Comparison of ENCODE assay signal across 12 mouse cellular contexts in genomic region chr17:12428369-12428768, GRCm38 (mm10). TPM values are rescaled to one million over a fixed set of nuclear protein-coding genes. Genes with fewer than 3 reads are reported as not detected.
DNase-seq lines count a peak whose midpoint lies in the region; ATAC-seq and TF ChIP-seq lines count a peak whose summit lies in the region.
"Had no signal": no experiment of that assay in that cellular context is flagged by ENCODE, and none has a peak within 500 bp of the region (broad histone marks: within the 10 kb centered on the region; RNA-seq: fewer than 3 reads in every experiment).

No protein-coding gene starts in this region.

- no peaks in the 10 kb centered on the region for H3K27me3 ChIP-seq in embryonic facial prominence, embryonic 11.5 days (ENCODE audit: control insufficient read depth, insufficient read depth, low read length)
- no peaks in the 10 kb centered on the region for H3K27me3 ChIP-seq in hindbrain, postnatal 0 days (ENCODE audit: insufficient read depth, low read length)
- no peaks in the 10 kb centered on the region for H3K27me3 ChIP-seq in neural tube, embryonic 11.5 days (ENCODE audit: control insufficient read depth, insufficient read depth, low read length)

- no peak overlapping the region for H3K4me3 ChIP-seq in embryonic facial prominence, embryonic 11.5 days (ENCODE audit: low read depth, low read length)
- H3K4me3 ChIP-seq in hindbrain, postnatal 0 days (ENCODE audit: low read length) = no peak overlapping the region
- H3K4me3 ChIP-seq in neural tube, embryonic 11.5 days (ENCODE audit: low read depth, low read length) = no peak overlapping the region
- H3K4me3 ChIP-seq: heart, adult 2 months had no signal

- DNase-seq in kidney, postnatal 10 days = peak; percentile 24
- DNase-seq in kidney, adult 8-10 months = no peak
- DNase-seq in embryonic facial prominence, embryonic 11.5 days (ENCODE audit: low spot score) = peak; percentile 41
- peak; percentile 20 for DNase-seq in hindbrain, postnatal 0 days (ENCODE audit: low spot score)
- DNase-seq in neural tube, embryonic 11.5 days (ENCODE audit: low spot score) = peak; percentile 58
- DNase-seq in thymus, postnatal 25 days = no peak
- no peak for DNase-seq in cerebellum, adult 8-10 months
- DNase-seq: heart, adult 2 months; kidney, postnatal 4 days; liver, postnatal 0 days; thymus, adult 18-20 months had no signal

- no peak overlapping the region for H3K9ac ChIP-seq in embryonic facial prominence, embryonic 11.5 days (replicated peaks; ENCODE audit: low read length)
- no peak overlapping the region for H3K9ac ChIP-seq in hindbrain, postnatal 0 days (replicated peaks; ENCODE audit: low read length)
- no peak overlapping the region for H3K9ac ChIP-seq in neural tube, embryonic 11.5 days (ENCODE audit: low read length)
- H3K9ac ChIP-seq: liver, postnatal 0 days had no signal

- H3K27ac ChIP-seq in embryonic facial prominence, embryonic 11.5 days (replicated peaks; ENCODE audit: low read depth, low read length) = no peak overlapping the region
- no peak overlapping the region for H3K27ac ChIP-seq in hindbrain, postnatal 0 days
- H3K27ac ChIP-seq in neural tube, embryonic 11.5 days (ENCODE audit: low read depth, low read length) = no peak overlapping the region
- H3K27ac ChIP-seq: heart, adult 2 months had no signal

- no peak for TF ChIP-seq CTCF in hindbrain, postnatal 0 days (IDR thresholded peaks at IDR 0.05; ENCODE audit: low read depth)

- no peaks in the 10 kb centered on the region for H3K4me1 ChIP-seq in embryonic facial prominence, embryonic 11.5 days (ENCODE audit: control insufficient read depth, insufficient read depth, low read length)
- no peaks in the 10 kb centered on the region for H3K4me1 ChIP-seq in hindbrain, postnatal 0 days (ENCODE audit: insufficient read depth, low read length)
- no peaks in the 10 kb centered on the region for H3K4me1 ChIP-seq in neural tube, embryonic 11.5 days (ENCODE audit: control insufficient read depth, insufficient read depth, low read length)

- no peaks in the 10 kb centered on the region for H3K9me3 ChIP-seq in embryonic facial prominence, embryonic 11.5 days (replicated peaks; ENCODE audit: control insufficient read depth, low read length)
- no peaks in the 10 kb centered on the region for H3K9me3 ChIP-seq in hindbrain, postnatal 0 days (ENCODE audit: low read length)
- no peaks in the 10 kb centered on the region for H3K9me3 ChIP-seq in neural tube, embryonic 11.5 days (ENCODE audit: control insufficient read depth, low read length)

- peak; percentile 70; the same call in 1 of the 2 replicates for ATAC-seq in embryonic facial prominence, embryonic 11.5 days (replicated peaks; ENCODE audit: insufficient number of reproducible peaks, low FRiP score, low TSS enrichment, low read depth)
- ATAC-seq in hindbrain, postnatal 0 days = no peak
- ATAC-seq in neural tube, embryonic 11.5 days (ENCODE audit: insufficient read depth, low FRiP score, low TSS enrichment) = peak; percentile 63; the same call in 1 of the 2 replicates
- ATAC-seq in CD4-positive, CD25-positive, alpha-beta regulatory T cell, adult 4 months = no peak
- ATAC-seq: liver, postnatal 0 days had no signal

- H3K4me2 ChIP-seq in embryonic facial prominence, embryonic 11.5 days (ENCODE audit: low read depth, low read length) = no peak overlapping the region
- no peak overlapping the region for H3K4me2 ChIP-seq in hindbrain, postnatal 0 days (ENCODE audit: low read depth, low read length)
- H3K4me2 ChIP-seq in neural tube, embryonic 11.5 days (ENCODE audit: low read depth) = no peak overlapping the region

- no peaks in the 10 kb centered on the region for H3K36me3 ChIP-seq in embryonic facial prominence, embryonic 11.5 days (replicated peaks; ENCODE audit: control insufficient read depth, insufficient read depth, low read depth, low read length)
- H3K36me3 ChIP-seq in hindbrain, postnatal 0 days (ENCODE audit: insufficient read depth, low read length) = no peaks in the 10 kb centered on the region
- no peaks in the 10 kb centered on the region for H3K36me3 ChIP-seq in neural tube, embryonic 11.5 days (ENCODE audit: control insufficient read depth, insufficient read depth, low read length)

RNA-seq across cellular contexts. Expression of gene Plg, which starts 50.0 kb away (rescaled TPM):
- 0.13 TPM in 1 of 2 replicates, not detected in the other for polyA plus RNA-seq in embryonic facial prominence, embryonic 11.5 days (2014; fragmentation: Nextera tagmentation; extraction: Ambion mirVana)
- 0.07 and 0.21 TPM in 2 replicates for total RNA-seq in hindbrain, postnatal 0 days (2014; rRNA removed)
- polyA plus RNA-seq in hindbrain, postnatal 0 days (2015; fragmentation: Nextera tagmentation; extraction: Ambion mirVana) = 0.11 TPM in 1 of 2 replicates, not detected in the other
- 0.11 TPM in 1 of 2 replicates, not detected in the other for polyA plus RNA-seq in neural tube, embryonic 11.5 days (2014; fragmentation: Nextera tagmentation; extraction: Ambion mirVana)
- not detected for polyA plus RNA-seq in CD4-positive, CD25-positive, alpha-beta regulatory T cell, adult 4 months (2017; shearing (Covaris generic))
- total RNA-seq: heart, adult 2 months had no signal

Comparison
In these comparisons a context has a peak if more than half of its experiments do, and no peak if none do; other contexts are left out.
1. DNase-seq: peak in kidney, postnatal 10 days (single experiment), embryonic facial prominence, embryonic 11.5 days (single experiment), hindbrain, postnatal 0 days (single experiment) and neural tube, embryonic 11.5 days (single experiment); none in kidney, adult 8-10 months (0 of 2), thymus, postnatal 25 days (single experiment) and cerebellum, adult 8-10 months (single experiment).
2. ATAC-seq: peak in embryonic facial prominence, embryonic 11.5 days (single experiment) and neural tube, embryonic 11.5 days (single experiment); none in hindbrain, postnatal 0 days (single experiment) and CD4-positive, CD25-positive, alpha-beta regulatory T cell, adult 4 months (single experiment).